Mouse (Mus musculus) testis, adult 2 months (tissue): ENCODE measurements around the gene Casc3.

Experiments
- CTCF ChIP-seq: fragments of 200-500 bp; IDR thresholded peaks from 2 replicates; pipeline ENCODE4 v1.5.1; 2012; ENCODE audit warnings: low read depth, mild to moderate bottlenecking, inconsistent platforms, low read length, moderate library complexity; ENCODE audit not compliant: control insufficient read depth, insufficient read depth, insufficient replicate concordance
- POLR2A ChIP-seq: fragments of 200-500 bp; IDR thresholded peaks from 2 replicates; pipeline ENCODE4 v1.6.1; 2012; ENCODE audit warnings: low read depth, mild to moderate bottlenecking, inconsistent platforms, low read length, moderate library complexity; ENCODE audit not compliant: control insufficient read depth

DNA sequence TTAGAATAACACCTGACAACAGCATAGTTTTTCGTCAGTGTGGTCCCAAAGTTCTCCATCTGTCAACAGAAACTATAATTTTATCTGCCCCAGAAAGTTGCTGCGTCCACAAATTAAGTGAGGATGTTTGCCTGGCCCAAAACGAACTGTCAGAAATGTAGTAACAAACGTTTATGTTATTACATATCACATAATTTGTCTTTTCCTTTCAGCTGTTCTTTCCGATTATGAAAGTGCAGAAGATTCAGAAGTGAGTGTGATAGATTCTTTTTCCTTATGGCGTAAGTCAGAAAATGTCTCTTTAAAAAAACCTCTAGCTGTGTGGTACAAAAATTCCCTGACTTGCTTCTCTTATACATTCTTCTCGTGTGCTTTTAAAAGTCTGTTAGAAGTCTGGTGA, 6.0 kb downstream of the Casc3 start:
- TF ChIP-seq CTCF (no peak), POLR2A (no peak)
